Mouse (Mus musculus): ENCODE measurements around the gene Ppia.

GRCm38 (mm10) chr11:6442566-6442965 lies 27.3 kb downstream of the Ppia start:
- TF ChIP-seq EP300 (IDR thresholded peaks at IDR 0.05; ENCODE audit: low read depth): no peak
- no peak for TF ChIP-seq CTCF (IDR thresholded peaks at IDR 0.05; ENCODE audit: low read depth)

Measured in heart, postnatal 0 days (tissue).